Mouse (Mus musculus): ENCODE measurements around the gene Egr2. TPM values are rescaled to one million over a fixed set of nuclear protein-coding genes. Genes with fewer than 3 reads are reported as not detected.

Egr2 gene
- polyA plus RNA-seq, 1 experiment from 2014 or later = 0.49 TPM

- under 1% methylated on average over 19 of the region's 32 CpGs for WGBS
- H3K27me3 ChIP-seq (ENCODE audit: control insufficient read depth, insufficient read depth, low read depth, low read length) = peaks cover 74% of the 10 kb centered on the region
- H3K27ac ChIP-seq (ENCODE audit: low read length) = peak overlapping the region; percentile 49; the same call in 1 of the 2 replicates
Observed at GRCm38 (mm10) chr10:67536621-67537141, 1.4 kb downstream of the Egr2 start.

GRCm38 (mm10) chr10:67537151-67537994 is 2.1 kb downstream of the Egr2 start:
- H3K4me1 ChIP-seq (replicated peaks; ENCODE audit: control insufficient read depth, insufficient read depth, low read length) = peaks cover 21% of the 10 kb centered on the region
- H3K27me3 ChIP-seq (ENCODE audit: control insufficient read depth, insufficient read depth, low read depth, low read length) = peaks cover 71% of the 10 kb centered on the region
- H3K36me3 ChIP-seq (ENCODE audit: control insufficient read depth, insufficient read depth, low read length) = no peaks in the 10 kb centered on the region
- peak overlapping the region; percentile 55 for H3K9ac ChIP-seq (ENCODE audit: low read length)
- WGBS = under 1% methylated on average over 51 of the region's 51 CpGs
- peak; percentile 88 for ATAC-seq (ENCODE audit: low read depth)
- H3K27ac ChIP-seq (ENCODE audit: low read length) = peak overlapping the region; percentile 49
- H3K4me3 ChIP-seq (ENCODE audit: low read length) = peak overlapping the region; percentile 61
- no peaks in the 10 kb centered on the region for H3K9me3 ChIP-seq (ENCODE audit: control insufficient read depth, low read length)
- peak overlapping the region; percentile 99 for H3K4me2 ChIP-seq (ENCODE audit: low read depth, low read length)

More at GRCm38 (mm10) chr10:67536621-67537141, 1.4 kb downstream of the Egr2 start:
- peaks cover 21% of the 10 kb centered on the region for H3K4me1 ChIP-seq (replicated peaks; ENCODE audit: control insufficient read depth, insufficient read depth, low read length)
- H3K4me3 ChIP-seq (ENCODE audit: low read length) = peak overlapping the region; percentile 61
- H3K9me3 ChIP-seq (ENCODE audit: control insufficient read depth, low read length) = no peaks in the 10 kb centered on the region
- peak overlapping the region; percentile 99 for H3K4me2 ChIP-seq (ENCODE audit: low read depth, low read length)
- no peaks in the 10 kb centered on the region for H3K36me3 ChIP-seq (ENCODE audit: control insufficient read depth, insufficient read depth, low read length)
- ATAC-seq (ENCODE audit: low read depth) = peak; percentile 65
- H3K9ac ChIP-seq (ENCODE audit: low read length) = peak overlapping the region; percentile 54

- Histone ChIP-seq H3K4me1 (replicated peaks; ENCODE audit: control insufficient read depth, insufficient read depth, low read length) (peaks cover 21% of the 10 kb centered on the region), H3K9ac (ENCODE audit: low read length) (no peak overlapping the region), H3K27me3 (ENCODE audit: control insufficient read depth, insufficient read depth, low read depth, low read length) (peaks cover 68% of the 10 kb centered on the region), H3K4me2 (ENCODE audit: low read depth, low read length) (peak overlapping the region; percentile 99), H3K36me3 (ENCODE audit: control insufficient read depth, insufficient read depth, low read length) (no peaks in the 10 kb centered on the region), H3K27ac (ENCODE audit: low read length) (no peak overlapping the region), H3K4me3 (ENCODE audit: low read length) (peak overlapping the region; percentile 61), H3K9me3 (ENCODE audit: control insufficient read depth, low read length) (no peaks in the 10 kb centered on the region)
- WGBS = 1% methylated on average over 19 of the region's 19 CpGs
- no peak for ATAC-seq (ENCODE audit: low read depth)
Observed at GRCm38 (mm10) chr10:67538106-67538505, 2.8 kb downstream of the Egr2 start.

GRCm38 (mm10) chr10:67538585-67539400 is 3.5 kb downstream of the Egr2 start:
- Histone ChIP-seq H3K27me3 (ENCODE audit: control insufficient read depth, insufficient read depth, low read depth, low read length) (peaks cover 61% of the 10 kb centered on the region), H3K4me2 (ENCODE audit: low read depth, low read length) (peak overlapping the region; percentile 99), H3K4me3 (ENCODE audit: low read length) (peak overlapping the region; percentile 61), H3K9me3 (ENCODE audit: control insufficient read depth, low read length) (no peaks in the 10 kb centered on the region), H3K27ac (ENCODE audit: low read length) (no peak overlapping the region), H3K9ac (ENCODE audit: low read length) (no peak overlapping the region), H3K36me3 (ENCODE audit: control insufficient read depth, insufficient read depth, low read length) (no peaks in the 10 kb centered on the region), H3K4me1 (replicated peaks; ENCODE audit: control insufficient read depth, insufficient read depth, low read length) (peaks cover 21% of the 10 kb centered on the region)
- ATAC-seq (ENCODE audit: low read depth) = no peak
- WGBS = 2% methylated on average over 46 of the region's 50 CpGs

GRCm38 (mm10) chr10:67539401-67539730 is 4.1 kb downstream of the Egr2 start:
- no peak for ATAC-seq (ENCODE audit: low read depth)
- 47% methylated on average over 6 of the region's 6 CpGs for WGBS
- no peak overlapping the region for H3K4me3 ChIP-seq (ENCODE audit: low read length)

GRCm38 (mm10) chr10:67540591-67540990 is 5.3 kb downstream of the Egr2 start:
- Histone ChIP-seq H3K27me3 (ENCODE audit: control insufficient read depth, insufficient read depth, low read depth, low read length) (peaks cover 43% of the 10 kb centered on the region), H3K4me2 (ENCODE audit: low read depth, low read length) (no peak overlapping the region), H3K9me3 (ENCODE audit: control insufficient read depth, low read length) (no peaks in the 10 kb centered on the region), H3K27ac (ENCODE audit: low read length) (no peak overlapping the region), H3K4me1 (replicated peaks; ENCODE audit: control insufficient read depth, insufficient read depth, low read length) (peaks cover 16% of the 10 kb centered on the region), H3K36me3 (ENCODE audit: control insufficient read depth, insufficient read depth, low read length) (no peaks in the 10 kb centered on the region), H3K9ac (ENCODE audit: low read length) (no peak overlapping the region), H3K4me3 (ENCODE audit: low read length) (no peak overlapping the region)
- ATAC-seq (ENCODE audit: low read depth) = no peak
- 25% methylated on average over 19 of the region's 19 CpGs for WGBS

More at GRCm38 (mm10) chr10:67539401-67539730, 4.1 kb downstream of the Egr2 start:
- Histone ChIP-seq H3K36me3 (ENCODE audit: control insufficient read depth, insufficient read depth, low read length) (no peaks in the 10 kb centered on the region), H3K9me3 (ENCODE audit: control insufficient read depth, low read length) (no peaks in the 10 kb centered on the region), H3K4me2 (ENCODE audit: low read depth, low read length) (no peak overlapping the region), H3K9ac (ENCODE audit: low read length) (no peak overlapping the region), H3K27ac (ENCODE audit: low read length) (no peak overlapping the region), H3K27me3 (ENCODE audit: control insufficient read depth, insufficient read depth, low read depth, low read length) (peaks cover 55% of the 10 kb centered on the region), H3K4me1 (replicated peaks; ENCODE audit: control insufficient read depth, insufficient read depth, low read length) (peaks cover 21% of the 10 kb centered on the region)

GRCm38 (mm10) chr10:67547850-67548260 is 12.6 kb downstream of the Egr2 start:
- ATAC-seq (ENCODE audit: low read depth) = peak; percentile 2; the same call in 1 of the 2 replicates
- Histone ChIP-seq H3K4me2 (ENCODE audit: low read depth, low read length) (peak overlapping the region; percentile 92), H3K4me1 (replicated peaks; ENCODE audit: control insufficient read depth, insufficient read depth, low read length) (peaks cover 22% of the 10 kb centered on the region), H3K36me3 (ENCODE audit: control insufficient read depth, insufficient read depth, low read length) (no peaks in the 10 kb centered on the region), H3K27me3 (ENCODE audit: control insufficient read depth, insufficient read depth, low read depth, low read length) (no peaks in the 10 kb centered on the region), H3K9ac (ENCODE audit: low read length) (peak overlapping the region; percentile 90), H3K9me3 (ENCODE audit: control insufficient read depth, low read length) (no peaks in the 10 kb centered on the region), H3K4me3 (ENCODE audit: low read length) (peak overlapping the region; percentile 97), H3K27ac (ENCODE audit: low read length) (no peak overlapping the region; the same call in 1 of the 2 replicates)
- 1% methylated on average over 20 of the region's 20 CpGs for WGBS

GRCm38 (mm10) chr10:67548261-67548854 is 13.1 kb downstream of the Egr2 start:
- Histone ChIP-seq H3K27me3 (ENCODE audit: control insufficient read depth, insufficient read depth, low read depth, low read length) (no peaks in the 10 kb centered on the region), H3K4me3 (ENCODE audit: low read length) (peak overlapping the region; percentile 97), H3K27ac (ENCODE audit: low read length) (peak overlapping the region; percentile 95), H3K36me3 (ENCODE audit: control insufficient read depth, insufficient read depth, low read length) (no peaks in the 10 kb centered on the region), H3K9me3 (ENCODE audit: control insufficient read depth, low read length) (no peaks in the 10 kb centered on the region), H3K9ac (ENCODE audit: low read length) (peak overlapping the region; percentile 90), H3K4me1 (replicated peaks; ENCODE audit: control insufficient read depth, insufficient read depth, low read length) (peaks cover 22% of the 10 kb centered on the region), H3K4me2 (ENCODE audit: low read depth, low read length) (peak overlapping the region; percentile 92)
- 0% methylated on average over 55 of the region's 73 CpGs for WGBS
- peak; percentile 71 for ATAC-seq (ENCODE audit: low read depth)
